Mouse (Mus musculus) CH12.LX (cell line): ENCODE results near the gene Atox1.

ENCODE experiments used
- CTCF ChIP-seq, 2 experiments: IDR thresholded peaks in 1 of 2; conservative IDR thresholded peaks in 1 of 2; 2 replicates each; pipeline ENCODE4 v1.5.1; 2011 to 2012; ENCODE audit warnings: low read depth in 2 of 2, low read length in 2 of 2, improper control_type of control experiment in 1 of 2, inconsistent platforms in 1 of 2, mild to moderate bottlenecking in 1 of 2, moderate library complexity in 1 of 2
- E2F4 ChIP-seq: IDR thresholded peaks from 2 replicates; pipeline ENCODE4 v1.6.1; 2011; ENCODE audit warnings: low read depth, low read length, improper control_type of control experiment; ENCODE audit not compliant: insufficient replicate concordance
- HCFC1 ChIP-seq: IDR thresholded peaks from 2 replicates; pipeline ENCODE4 v1.6.1; 2012; ENCODE audit warnings: low read depth, mild to moderate bottlenecking, inconsistent platforms, low read length, improper control_type of control experiment
- RAD21 ChIP-seq: IDR thresholded peaks from 2 replicates; pipeline ENCODE4 v1.6.1; 2011; ENCODE audit warnings: low read depth, mild to moderate bottlenecking, low read length, improper control_type of control experiment, moderate library complexity
- RCOR1 ChIP-seq: conservative IDR thresholded peaks from 2 replicates; pipeline ENCODE4 v1.6.1; 2012; ENCODE audit warnings: low read depth, mild to moderate bottlenecking, inconsistent platforms, low read length, improper control_type of control experiment
- SIN3A ChIP-seq: IDR thresholded peaks from 2 replicates; pipeline ENCODE4 v1.6.1; 2012; ENCODE audit warnings: low read length, improper control_type of control experiment, inconsistent platforms
- USF1 ChIP-seq: IDR thresholded peaks from 2 replicates; pipeline ENCODE4 v1.6.1; 2014; ENCODE audit warnings: low read depth, mild to moderate bottlenecking, inconsistent platforms, low read length, improper control_type of control experiment

GRCm38 (mm10) chr11:55412680-55413415, 48.2 kb downstream of the Atox1 start:
- TF ChIP-seq USF1 (no peak), CTCF (conservative IDR thresholded peaks at IDR 0.05 in 1 of 2, IDR thresholded peaks at IDR 0.05 in 1 of 2; ENCODE audit: low read depth in 2 of 2, low read length in 2 of 2) (no peak), HCFC1 (no peak), RCOR1 (no peak), RAD21 (no peak), SIN3A (no peak), E2F4 (no peak)
